Mouse (Mus musculus) brain, embryonic 14.5 days (tissue): ENCODE measurements around the gene Rdh7.

Experiments
- CTCF ChIP-seq: fragments of 200-500 bp; IDR thresholded peaks from 2 replicates; pipeline ENCODE4 v1.5.1; 2012; ENCODE audit warnings: inconsistent platforms, mild to moderate bottlenecking, moderate library complexity, borderline replicate concordance; ENCODE audit not compliant: insufficient read depth, insufficient read length; ENCODE audit errors: extremely low read depth
- POLR2A ChIP-seq: fragments of 200-500 bp; IDR thresholded peaks from 2 replicates; pipeline ENCODE4 v1.6.1; 2012; ENCODE audit warnings: mild to moderate bottlenecking, inconsistent platforms, borderline replicate concordance; ENCODE audit not compliant: poor library complexity, insufficient read depth, insufficient read length, severe bottlenecking; ENCODE audit errors: extremely low read depth

DNA sequence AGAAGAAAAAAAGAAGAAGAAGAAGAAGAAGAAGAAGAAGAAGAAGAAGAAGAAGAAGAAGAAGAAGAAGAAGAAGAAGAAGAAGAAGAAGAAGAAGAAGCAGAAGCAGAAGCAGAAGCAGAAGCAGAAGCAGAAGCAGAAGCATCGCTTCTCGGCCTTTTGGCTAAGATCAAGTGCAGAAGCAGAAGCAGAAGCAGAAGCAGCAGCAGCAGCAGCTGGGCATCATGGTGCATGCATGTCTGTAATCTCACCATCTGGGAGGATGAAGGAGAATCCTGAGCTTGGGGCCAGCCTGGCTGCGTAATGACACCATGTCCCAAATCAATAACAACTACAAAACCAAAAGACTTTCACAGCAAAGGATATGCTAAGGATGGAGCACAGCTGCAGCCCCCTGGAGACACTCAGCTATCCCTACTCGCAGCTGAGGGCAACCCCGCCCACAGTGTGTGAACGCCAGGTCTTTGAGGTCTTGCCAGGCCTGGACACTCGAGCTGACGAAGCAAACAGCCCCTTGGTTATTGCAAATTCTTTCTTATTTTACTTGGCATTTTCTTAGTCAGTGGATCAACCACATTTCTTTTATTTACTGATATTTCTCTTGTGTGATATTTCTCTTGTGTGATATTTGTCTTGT, 43.8 kb upstream of the Rdh7 start:
- TF ChIP-seq POLR2A (no peak), CTCF (no peak)
